Mouse (Mus musculus): ENCODE measurements around the gene Tmem240. TPM values are rescaled to one million over a fixed set of nuclear protein-coding genes. Genes with fewer than 3 reads are reported as not detected.

Gene Tmem240
- polyA plus RNA-seq, 2 experiments = 0.06 to 0.17 TPM

DNA sequence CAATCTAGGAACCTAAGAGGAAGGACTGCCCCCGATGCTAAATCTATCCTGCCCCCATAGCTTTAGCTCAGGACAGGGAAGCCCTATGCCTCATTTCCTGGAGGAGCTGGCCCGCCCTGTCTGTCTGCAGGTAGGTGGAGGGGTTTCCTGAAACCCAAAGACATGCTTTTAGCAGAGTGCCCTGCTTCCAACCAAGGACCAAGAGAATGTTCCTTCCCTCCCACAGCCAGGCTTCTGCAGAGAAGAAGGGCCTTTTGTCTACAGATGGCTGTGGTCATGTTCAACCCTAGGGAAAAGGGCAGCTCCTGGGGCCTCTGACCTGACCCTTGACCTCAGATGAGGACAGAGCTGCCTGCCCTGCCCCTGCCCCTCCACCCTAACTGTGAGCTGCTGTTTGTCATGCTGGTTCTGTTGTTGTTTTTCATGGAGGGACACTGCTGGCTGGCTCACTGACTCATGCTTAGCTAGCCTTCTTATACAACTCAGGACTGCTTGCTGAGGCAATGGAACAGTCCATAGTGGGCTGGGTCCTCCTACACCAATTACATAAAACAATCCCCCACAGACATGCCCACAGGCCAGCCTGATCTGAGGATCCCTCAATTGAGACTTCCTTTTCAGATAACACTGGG is 42.2 kb downstream of the Tmem240 start:
- TF ChIP-seq EP300 (IDR thresholded peaks at IDR 0.05; ENCODE audit: low read depth) (no peak), CTCF (IDR thresholded peaks at IDR 0.05; ENCODE audit: low read depth) (no peak)
- no peak overlapping the region for H3K27ac ChIP-seq
- no peak for ATAC-seq (ENCODE audit: insufficient read depth)
- peaks cover 29% of the 10 kb centered on the region for H3K27me3 ChIP-seq (ENCODE audit: control insufficient read depth, insufficient read depth, low read length)
- no peak overlapping the region for H3K9ac ChIP-seq (replicated peaks)
- H3K9me3 ChIP-seq (ENCODE audit: control insufficient read depth, low read length) = no peaks in the 10 kb centered on the region
- no peaks in the 10 kb centered on the region for H3K36me3 ChIP-seq (replicated peaks; ENCODE audit: control insufficient read depth, insufficient read depth, low read depth)
- 20% methylated on average over 2 of the region's 2 CpGs for WGBS (ENCODE audit: insufficient replicate concordance)
- H3K4me3 ChIP-seq (ENCODE audit: insufficient read depth in 1 of 2, low read depth in 2 of 2, low read length in 2 of 2) = no peak overlapping the region
- no peak overlapping the region for H3K4me2 ChIP-seq (ENCODE audit: low read depth)
- peaks cover 0 to 2% of the 10 kb centered on the region in 2 experiments; a peak in 1 of 4 replicates for H3K4me1 ChIP-seq (replicated peaks; ENCODE audit: control insufficient read depth in 2 of 2, insufficient read depth in 2 of 2, low read length in 1 of 2)
- DNase-seq (ENCODE audit: low read depth in 3 of 3, low spot score in 3 of 3) = no peak

DNA sequence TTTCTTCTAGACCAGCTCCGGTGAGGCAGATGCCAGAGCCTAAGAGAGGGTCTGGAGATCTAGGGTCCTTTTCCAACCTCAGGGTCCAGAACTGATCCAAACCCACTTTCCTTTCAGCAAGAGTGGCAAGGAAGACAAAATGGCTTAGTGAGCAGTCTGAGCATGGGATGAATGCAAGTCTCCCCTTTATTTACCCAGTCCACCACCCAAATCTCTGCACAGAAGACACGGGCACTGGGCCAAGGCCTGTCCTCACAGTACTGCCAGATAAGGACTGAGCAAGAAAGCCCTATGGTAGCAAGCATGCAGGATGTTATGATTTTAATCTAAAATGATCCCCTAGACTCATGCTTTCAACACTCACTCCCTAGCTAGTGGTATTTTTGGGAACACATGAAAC is 43.2 kb downstream of the Tmem240 start:
- no peak for ATAC-seq (ENCODE audit: insufficient read depth)
- Histone ChIP-seq H3K4me2 (ENCODE audit: low read depth) (no peak overlapping the region), H3K4me1 (replicated peaks; ENCODE audit: control insufficient read depth in 2 of 2, insufficient read depth in 2 of 2, low read length in 1 of 2) (peaks cover 0 to 2% of the 10 kb centered on the region in 2 experiments; a peak in 1 of 4 replicates), H3K27me3 (ENCODE audit: control insufficient read depth, insufficient read depth, low read length) (peaks cover 33% of the 10 kb centered on the region), H3K9ac (replicated peaks) (no peak overlapping the region), H3K9me3 (ENCODE audit: control insufficient read depth, low read length) (no peaks in the 10 kb centered on the region), H3K27ac (no peak overlapping the region), H3K36me3 (replicated peaks; ENCODE audit: control insufficient read depth, insufficient read depth, low read depth) (no peaks in the 10 kb centered on the region), H3K4me3 (ENCODE audit: insufficient read depth in 1 of 2, low read depth in 2 of 2, low read length in 2 of 2) (no peak overlapping the region)
- WGBS (ENCODE audit: insufficient replicate concordance) = 53% methylated on average over 2 of the region's 2 CpGs
- DNase-seq (ENCODE audit: low read depth in 3 of 3, low spot score in 3 of 3) = no peak
- no peak for TF ChIP-seq EP300 (IDR thresholded peaks at IDR 0.05; ENCODE audit: low read depth)
- TF ChIP-seq CTCF (IDR thresholded peaks at IDR 0.05; ENCODE audit: low read depth) = no peak

- H3K27me3 ChIP-seq (ENCODE audit: control insufficient read depth, insufficient read depth, low read length) = peaks cover 22% of the 10 kb centered on the region
Measured at GRCm38 (mm10) chr4:155779498-155779897, 44.9 kb downstream of the Tmem240 start.

GRCm38 (mm10) chr4:155780895-155781294 is 46.3 kb downstream of the Tmem240 start:
- no peak for TF ChIP-seq CTCF (IDR thresholded peaks at IDR 0.05; ENCODE audit: low read depth)
- no peak for TF ChIP-seq EP300 (IDR thresholded peaks at IDR 0.05; ENCODE audit: low read depth)
- Histone ChIP-seq H3K27me3 (ENCODE audit: control insufficient read depth, insufficient read depth, low read length) (peaks cover 9% of the 10 kb centered on the region), H3K9me3 (ENCODE audit: control insufficient read depth, low read length) (no peaks in the 10 kb centered on the region), H3K4me1 (replicated peaks; ENCODE audit: control insufficient read depth in 2 of 2, insufficient read depth in 2 of 2, low read length in 1 of 2) (peaks cover 0 to 3% of the 10 kb centered on the region in 2 experiments; a peak in 2 of 4 replicates), H3K27ac (no peak overlapping the region), H3K9ac (replicated peaks) (no peak overlapping the region), H3K36me3 (replicated peaks; ENCODE audit: control insufficient read depth, insufficient read depth, low read depth) (no peaks in the 10 kb centered on the region), H3K4me3 (ENCODE audit: insufficient read depth in 1 of 2, low read depth in 2 of 2, low read length in 2 of 2) (no peak overlapping the region), H3K4me2 (ENCODE audit: low read depth) (no peak overlapping the region)
- ATAC-seq (ENCODE audit: insufficient read depth) (no peak), DNase-seq (ENCODE audit: low read depth in 3 of 3, low spot score in 3 of 3) (no peak)
- WGBS (ENCODE audit: insufficient replicate concordance) = 30% methylated on average over 6 of the region's 6 CpGs

More at GRCm38 (mm10) chr4:155779498-155779897, 44.9 kb downstream of the Tmem240 start:
- Histone ChIP-seq H3K4me2 (ENCODE audit: low read depth) (no peak overlapping the region), H3K9ac (replicated peaks) (no peak overlapping the region), H3K36me3 (replicated peaks; ENCODE audit: control insufficient read depth, insufficient read depth, low read depth) (no peaks in the 10 kb centered on the region), H3K27ac (no peak overlapping the region), H3K4me1 (replicated peaks; ENCODE audit: control insufficient read depth in 2 of 2, insufficient read depth in 2 of 2, low read length in 1 of 2) (peaks cover 0 to under 1% of the 10 kb centered on the region in 2 experiments; a peak in 2 of 4 replicates), H3K9me3 (ENCODE audit: control insufficient read depth, low read length) (no peaks in the 10 kb centered on the region), H3K4me3 (ENCODE audit: insufficient read depth in 1 of 2, low read depth in 2 of 2, low read length in 2 of 2) (no peak overlapping the region)
- no peak for DNase-seq (ENCODE audit: low read depth in 3 of 3, low spot score in 3 of 3)
- 75% methylated on average over 4 of the region's 4 CpGs for WGBS (ENCODE audit: insufficient replicate concordance)
- TF ChIP-seq CTCF (IDR thresholded peaks at IDR 0.05; ENCODE audit: low read depth) (no peak), EP300 (IDR thresholded peaks at IDR 0.05; ENCODE audit: low read depth) (no peak)
- ATAC-seq (ENCODE audit: insufficient read depth) = no peak

GRCm38 (mm10) chr4:155783486-155784080 is 49.0 kb downstream of the Tmem240 start:
- H3K4me3 ChIP-seq (ENCODE audit: insufficient read depth in 1 of 2, low read depth in 2 of 2, low read length in 2 of 2) = peak overlapping the region; percentile 59 to 65
- H3K4me1 ChIP-seq (replicated peaks; ENCODE audit: control insufficient read depth in 2 of 2, insufficient read depth in 2 of 2, low read length in 1 of 2) = peaks cover 3 to 9% of the 10 kb centered on the region in 2 experiments
- peak overlapping the region; percentile 79 for H3K4me2 ChIP-seq (ENCODE audit: low read depth)
- no peaks in the 10 kb centered on the region for H3K9me3 ChIP-seq (ENCODE audit: control insufficient read depth, low read length)
- WGBS (ENCODE audit: insufficient replicate concordance) = 39% methylated on average over 16 of the region's 16 CpGs
- TF ChIP-seq CTCF (IDR thresholded peaks at IDR 0.05; ENCODE audit: low read depth) (no peak), EP300 (IDR thresholded peaks at IDR 0.05; ENCODE audit: low read depth) (no peak)
- H3K36me3 ChIP-seq (replicated peaks; ENCODE audit: control insufficient read depth, insufficient read depth, low read depth) = no peaks in the 10 kb centered on the region
- ATAC-seq (ENCODE audit: insufficient read depth) = no peak
- no peak overlapping the region for H3K27ac ChIP-seq
- H3K9ac ChIP-seq (replicated peaks) = peak overlapping the region; percentile 76
- no peak for DNase-seq (ENCODE audit: low read depth in 3 of 3, low spot score in 3 of 3)
- H3K27me3 ChIP-seq (ENCODE audit: control insufficient read depth, insufficient read depth, low read length) = peaks cover 9% of the 10 kb centered on the region

Measured in liver, embryonic 14.5 days (tissue).